Mouse (Mus musculus): ENCODE data around the gene Cox14. TPM values are rescaled to one million over a fixed set of nuclear protein-coding genes. Genes with fewer than 3 reads are reported as not detected.

The Cox14 gene
- polyA plus RNA-seq (2015; fragmentation: Nextera tagmentation; extraction: Ambion mirVana) = 178 and 182 TPM in 2 replicates

DNA sequence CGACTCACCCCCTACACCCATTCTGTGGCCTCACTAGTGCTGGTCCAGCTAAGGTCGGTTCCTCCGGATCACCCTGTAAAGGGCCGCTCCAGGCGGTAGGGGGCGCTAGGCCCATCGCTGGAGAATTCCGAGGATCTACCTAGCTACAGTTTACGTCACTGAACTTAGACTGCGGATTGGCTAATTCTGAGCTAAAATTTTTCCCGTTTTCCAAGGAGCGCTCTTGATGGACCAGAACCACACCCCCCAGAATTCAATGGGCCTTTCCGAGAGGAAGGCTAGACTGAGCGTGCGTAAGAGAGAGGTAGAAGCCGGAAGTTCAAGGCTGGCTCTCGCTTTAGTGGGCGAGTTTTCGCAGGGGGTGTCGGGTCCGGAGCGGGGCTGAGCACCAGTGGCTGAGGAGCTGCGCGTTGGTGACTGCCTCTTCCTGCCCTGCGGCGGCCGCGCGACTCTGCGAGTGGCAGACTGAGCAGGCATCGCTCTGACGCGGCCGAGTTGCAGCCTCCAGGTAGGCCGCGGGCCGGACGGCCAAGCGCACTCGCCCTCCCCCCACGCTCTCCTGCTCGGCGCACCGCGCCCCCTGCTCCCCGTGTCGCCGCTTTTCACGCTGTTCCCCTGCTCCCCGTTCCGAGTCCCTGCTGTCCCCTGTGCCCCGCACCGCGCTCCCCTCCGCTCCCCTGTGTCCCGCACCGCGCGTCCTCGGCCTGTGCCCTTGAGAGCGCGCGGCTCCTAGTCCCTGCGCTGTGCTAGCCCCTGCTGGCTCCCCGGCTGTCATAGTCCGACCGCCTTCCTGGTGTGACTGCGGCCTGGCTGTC is at the start of gene Cox14:
Gene Cox14 (plus strand): TSS at position 278 of the 815 bp plus-strand sequence.
- H3K9ac ChIP-seq (replicated peaks) = peak within 1 kb of the TSS; percentile 90
- H3K9me3 ChIP-seq (replicated peaks) = no peaks in the 10 kb centered on the region
- peak; percentile 94 for ATAC-seq (ENCODE audit: low FRiP score)
- WGBS = under 1% methylated on average over 66 of the region's 68 CpGs
- H3K4me1 ChIP-seq = peaks cover 41% of the 10 kb centered on the region
- H3K36me3 ChIP-seq = peaks cover 20% of the 10 kb centered on the region
- H3K27me3 ChIP-seq (replicated peaks) = no peaks in the 10 kb centered on the region
- H3K27ac ChIP-seq (replicated peaks) = peak within 1 kb of the TSS; percentile 92
- H3K4me3 ChIP-seq (replicated peaks) = peak within 1 kb of the TSS; percentile 99
- peak within 1 kb of the TSS; percentile 67 for H3K4me2 ChIP-seq

DNA sequence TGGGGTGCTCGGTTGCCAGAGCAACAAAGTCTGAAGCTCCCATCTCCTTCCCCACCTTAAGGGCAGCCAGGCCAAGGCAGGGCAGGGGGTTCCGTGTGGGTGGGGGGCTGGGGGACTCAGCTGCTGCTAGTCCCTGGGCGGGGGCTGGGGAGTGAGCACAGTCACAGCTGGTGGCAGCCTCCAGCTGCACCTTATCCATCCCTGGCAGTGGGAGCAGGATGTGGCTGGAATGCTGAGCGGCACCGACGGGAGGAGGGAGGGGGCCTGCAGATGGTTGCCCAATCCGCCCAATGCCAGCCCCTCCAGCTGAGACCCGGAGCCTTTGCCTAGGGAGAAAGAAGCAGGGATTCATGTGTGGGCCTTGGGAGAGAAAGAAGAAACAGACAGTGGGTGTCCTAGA is 48.3 kb upstream of the Cox14 start:
- Histone ChIP-seq H3K27ac (replicated peaks) (peak overlapping the region; percentile 77), H3K27me3 (replicated peaks) (no peaks in the 10 kb centered on the region), H3K4me3 (replicated peaks) (peak overlapping the region; percentile 10), H3K4me1 (peaks cover 76% of the 10 kb centered on the region), H3K4me2 (peak overlapping the region; percentile 80), H3K9ac (replicated peaks) (peak overlapping the region; percentile 34; the same call in 1 of the 2 replicates), H3K36me3 (0 out of 2 replicates have a peak, but pooled peaks cover 7% of the 10 kb centered on the region), H3K9me3 (replicated peaks) (no peaks in the 10 kb centered on the region)
- WGBS = 22% methylated on average over 8 of the region's 8 CpGs
- peak; percentile 55 for ATAC-seq (ENCODE audit: low FRiP score)

GRCm38 (mm10) chr15:99678063-99678800 is 47.2 kb upstream of the Cox14 start:
- Histone ChIP-seq H3K4me3 (replicated peaks) (no peak overlapping the region), H3K9ac (replicated peaks) (no peak overlapping the region), H3K4me2 (peak overlapping the region; percentile 30), H3K27ac (replicated peaks) (no peak overlapping the region), H3K9me3 (replicated peaks) (no peaks in the 10 kb centered on the region), H3K27me3 (replicated peaks) (no peaks in the 10 kb centered on the region), H3K36me3 (0 out of 2 replicates have a peak, but pooled peaks cover 12% of the 10 kb centered on the region), H3K4me1 (peaks cover 64% of the 10 kb centered on the region)
- no peak for ATAC-seq (ENCODE audit: low FRiP score)
- WGBS = 13% methylated on average over 13 of the region's 13 CpGs

- peaks cover 14% of the 10 kb centered on the region; the same call in 1 of the 2 replicates for H3K36me3 ChIP-seq
- H3K9ac ChIP-seq (replicated peaks) = no peak overlapping the region
- H3K27ac ChIP-seq (replicated peaks) = no peak overlapping the region
- no peaks in the 10 kb centered on the region for H3K9me3 ChIP-seq (replicated peaks)
- no peaks in the 10 kb centered on the region for H3K27me3 ChIP-seq (replicated peaks)
- no peak overlapping the region for H3K4me3 ChIP-seq (replicated peaks)
- peak overlapping the region; percentile 30 for H3K4me2 ChIP-seq
- H3K4me1 ChIP-seq = peaks cover 56% of the 10 kb centered on the region
- no peak for ATAC-seq (ENCODE audit: low FRiP score)
- WGBS = 67% methylated on average over 7 of the region's 7 CpGs
Observed at GRCm38 (mm10) chr15:99679008-99679407, 46.4 kb upstream of the Cox14 start.

DNA sequence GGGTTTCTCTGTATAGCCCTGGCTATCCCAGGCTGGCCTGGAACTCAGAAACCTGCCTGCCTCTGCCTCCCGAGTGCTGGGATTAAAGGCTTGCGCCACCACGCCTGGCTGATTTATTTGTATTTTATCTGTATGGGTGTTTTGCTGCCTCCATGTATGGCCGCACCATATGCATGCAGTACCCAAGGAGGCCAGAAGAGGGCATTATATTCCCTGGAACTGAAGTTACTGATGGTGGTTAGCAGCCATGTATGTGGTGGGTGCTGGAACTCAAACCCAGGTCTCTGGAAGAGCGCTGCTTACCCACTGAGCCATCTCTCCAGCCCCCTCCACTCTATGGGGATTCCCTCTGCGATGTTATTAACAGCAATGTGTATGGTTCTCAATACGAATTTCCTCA is 42.5 kb upstream of the Cox14 start:
- no peak overlapping the region for H3K4me2 ChIP-seq
- no peak for ATAC-seq (ENCODE audit: low FRiP score)
- H3K4me1 ChIP-seq = peaks cover 21% of the 10 kb centered on the region
- WGBS = 91% methylated on average over 7 of the region's 7 CpGs
- H3K4me3 ChIP-seq (replicated peaks) = no peak overlapping the region
- H3K9ac ChIP-seq (replicated peaks) = no peak overlapping the region
- no peak overlapping the region for H3K27ac ChIP-seq (replicated peaks)
- H3K9me3 ChIP-seq (replicated peaks) = no peaks in the 10 kb centered on the region
- H3K36me3 ChIP-seq = peaks cover 33% of the 10 kb centered on the region
- H3K27me3 ChIP-seq (replicated peaks) = no peaks in the 10 kb centered on the region

GRCm38 (mm10) chr15:99684156-99684555 is 41.3 kb upstream of the Cox14 start:
- 93% methylated on average over 5 of the region's 5 CpGs for WGBS
- ATAC-seq (ENCODE audit: low FRiP score) = no peak
- Histone ChIP-seq H3K27me3 (replicated peaks) (no peaks in the 10 kb centered on the region), H3K36me3 (peaks cover 33% of the 10 kb centered on the region), H3K4me3 (replicated peaks) (no peak overlapping the region), H3K9me3 (replicated peaks) (no peaks in the 10 kb centered on the region), H3K9ac (replicated peaks) (no peak overlapping the region), H3K27ac (replicated peaks) (no peak overlapping the region), H3K4me1 (peaks cover 14% of the 10 kb centered on the region; the same call in 1 of the 2 replicates), H3K4me2 (no peak overlapping the region)

- peaks cover 32% of the 10 kb centered on the region for H3K36me3 ChIP-seq
- H3K27me3 ChIP-seq (replicated peaks) = no peaks in the 10 kb centered on the region
- H3K4me3 ChIP-seq (replicated peaks) = no peak overlapping the region
- 2% methylated on average over 4 of the region's 4 CpGs for WGBS
- H3K9me3 ChIP-seq (replicated peaks) = no peaks in the 10 kb centered on the region
- peaks cover 28% of the 10 kb centered on the region for H3K4me1 ChIP-seq
- no peak overlapping the region for H3K4me2 ChIP-seq
- 0 out of 2 replicates have a peak, but pooled peaks have one; percentile 43 for ATAC-seq (ENCODE audit: low FRiP score)
- H3K9ac ChIP-seq (replicated peaks) = no peak overlapping the region
- H3K27ac ChIP-seq (replicated peaks) = no peak overlapping the region
Observed at GRCm38 (mm10) chr15:99688712-99689111, 36.7 kb upstream of the Cox14 start.

DNA sequence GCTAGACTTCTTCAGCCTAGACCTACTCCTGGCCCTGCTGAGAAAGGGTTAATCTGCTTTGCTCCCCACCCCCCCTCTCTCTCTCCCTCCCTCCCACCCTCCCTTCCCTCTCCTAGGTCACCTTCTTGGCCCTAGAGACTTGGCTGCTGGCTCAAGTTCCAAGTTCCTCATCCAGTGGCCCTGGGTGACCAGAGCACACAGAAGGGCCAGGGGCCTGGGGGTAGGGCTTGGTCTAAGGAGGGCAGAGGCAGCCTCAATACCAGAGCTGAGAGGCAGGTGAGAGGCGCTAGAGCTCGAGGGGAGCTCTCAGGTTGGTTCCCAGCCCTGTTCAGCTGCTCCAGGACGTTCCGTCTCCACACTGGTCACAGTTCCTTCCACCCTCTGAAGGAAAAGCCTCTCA is 34.5 kb upstream of the Cox14 start:
- no peak overlapping the region for H3K9ac ChIP-seq (replicated peaks)
- no peak overlapping the region for H3K4me2 ChIP-seq
- WGBS = 35% methylated on average over 4 of the region's 4 CpGs
- no peak overlapping the region for H3K27ac ChIP-seq (replicated peaks)
- peaks cover 32% of the 10 kb centered on the region for H3K36me3 ChIP-seq
- ATAC-seq (ENCODE audit: low FRiP score) = no peak
- no peaks in the 10 kb centered on the region for H3K9me3 ChIP-seq (replicated peaks)
- H3K4me3 ChIP-seq (replicated peaks) = no peak overlapping the region
- H3K27me3 ChIP-seq (replicated peaks) = no peaks in the 10 kb centered on the region
- H3K4me1 ChIP-seq = peaks cover 28% of the 10 kb centered on the region

DNA sequence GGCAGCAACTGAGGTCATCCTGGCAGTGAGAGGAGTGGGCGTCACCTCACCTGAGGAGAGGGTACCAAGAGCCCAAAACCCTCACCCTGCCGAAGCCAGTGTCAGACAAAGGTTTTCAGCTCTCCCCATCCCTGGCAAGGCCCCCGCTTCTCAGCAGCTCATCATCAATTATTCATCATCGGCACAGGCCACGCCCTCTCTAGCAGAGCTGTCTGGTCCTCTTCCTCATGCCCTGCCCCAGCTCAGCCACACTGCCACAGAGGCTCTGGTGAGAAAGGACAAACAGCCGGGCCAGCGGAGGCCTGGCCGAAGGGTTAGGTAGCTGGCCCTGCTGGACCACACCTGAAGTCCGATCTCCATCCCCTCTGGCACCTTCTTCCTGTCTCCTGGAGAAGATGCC is 33.4 kb upstream of the Cox14 start:
- Histone ChIP-seq H3K36me3 (peaks cover 32% of the 10 kb centered on the region), H3K27me3 (replicated peaks) (no peaks in the 10 kb centered on the region), H3K27ac (replicated peaks) (no peak overlapping the region), H3K9me3 (replicated peaks) (no peaks in the 10 kb centered on the region), H3K4me1 (peaks cover 28% of the 10 kb centered on the region), H3K4me3 (replicated peaks) (no peak overlapping the region), H3K9ac (replicated peaks) (no peak overlapping the region), H3K4me2 (no peak overlapping the region)
- no peak for ATAC-seq (ENCODE audit: low FRiP score)
- WGBS = 53% methylated on average over 9 of the region's 9 CpGs

DNA sequence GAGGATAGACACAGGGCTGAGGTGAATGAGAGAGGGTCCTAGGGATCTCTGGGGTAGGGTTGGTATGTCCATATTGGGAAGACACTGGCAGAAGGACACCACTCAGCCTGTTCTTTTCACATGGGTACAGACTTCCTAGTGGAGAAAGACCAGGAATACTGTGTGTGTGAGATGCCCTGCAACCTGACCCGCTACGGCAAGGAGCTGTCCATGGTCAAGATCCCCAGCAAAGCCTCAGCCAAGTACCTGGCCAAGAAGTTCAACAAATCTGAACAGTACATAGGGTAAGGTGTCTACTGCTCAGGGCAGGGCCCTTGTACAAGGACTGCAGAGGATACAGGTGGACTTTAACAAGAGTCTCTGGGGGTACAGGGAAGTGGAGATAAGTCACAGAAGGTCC is 28.1 kb upstream of the Cox14 start:
- no peak overlapping the region for H3K27ac ChIP-seq (replicated peaks)
- H3K9ac ChIP-seq (replicated peaks) = no peak overlapping the region
- H3K9me3 ChIP-seq (replicated peaks) = no peaks in the 10 kb centered on the region
- H3K4me1 ChIP-seq = peaks cover 13% of the 10 kb centered on the region; the same call in 1 of the 2 replicates
- WGBS = 42% methylated on average over 2 of the region's 2 CpGs
- no peak overlapping the region for H3K4me3 ChIP-seq (replicated peaks)
- ATAC-seq (ENCODE audit: low FRiP score) = no peak
- peaks cover 50% of the 10 kb centered on the region for H3K36me3 ChIP-seq
- no peaks in the 10 kb centered on the region for H3K27me3 ChIP-seq (replicated peaks)
- H3K4me2 ChIP-seq = no peak overlapping the region

DNA sequence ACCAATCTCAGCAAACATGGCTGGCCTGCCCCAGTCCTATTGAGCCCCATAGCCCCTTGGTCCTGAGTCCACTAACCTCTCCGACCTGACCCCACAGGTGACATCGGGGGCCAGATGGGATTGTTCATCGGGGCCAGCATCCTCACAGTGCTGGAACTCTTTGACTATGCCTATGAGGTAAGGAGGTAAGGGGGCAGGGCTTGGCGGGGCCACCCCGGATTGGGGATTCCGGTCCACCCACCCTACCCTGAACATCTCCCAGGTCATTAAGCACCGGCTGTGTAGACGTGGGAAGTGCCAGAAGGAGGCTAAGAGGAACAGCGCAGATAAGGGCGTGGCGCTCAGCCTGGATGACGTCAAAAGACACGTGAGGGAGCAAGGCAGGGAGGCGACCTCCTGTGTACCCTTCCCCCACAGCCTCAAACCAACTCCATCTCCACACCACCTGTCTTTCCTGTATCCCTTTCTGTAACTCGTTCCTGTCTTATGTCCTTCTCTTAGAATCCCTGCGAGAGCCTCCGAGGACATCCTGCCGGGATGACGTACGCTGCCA is 26.8 kb upstream of the Cox14 start:
- no peak for ATAC-seq (ENCODE audit: low FRiP score)
- H3K36me3 ChIP-seq = peaks cover 44% of the 10 kb centered on the region
- WGBS = 42% methylated on average over 20 of the region's 20 CpGs
- H3K9me3 ChIP-seq (replicated peaks) = no peaks in the 10 kb centered on the region
- no peak overlapping the region for H3K9ac ChIP-seq (replicated peaks)
- H3K4me2 ChIP-seq = no peak overlapping the region
- H3K27ac ChIP-seq (replicated peaks) = no peak overlapping the region
- no peak overlapping the region for H3K4me3 ChIP-seq (replicated peaks)
- H3K4me1 ChIP-seq = peaks cover 17% of the 10 kb centered on the region
- H3K27me3 ChIP-seq (replicated peaks) = no peaks in the 10 kb centered on the region
